Mouse (Mus musculus) heart, postnatal 25 days (tissue): Measurements from ENCODE around the gene P2rx2. TPM values are rescaled to one million over a fixed set of nuclear protein-coding genes. Genes with fewer than 3 reads are reported as not detected.

Experiments used
- DNase-seq: peaks from one replicate; pipeline ENCODE4 v3.0.0; 2022; ENCODE audit warnings: low spot score
- intact Hi-C: fragments of 180-260 bp; cut with DNase I; formaldehyde crosslinking; loops from one replicate; pipeline ENCODE4 v1.15.1; 2025
- total RNA-seq, 2 experiments: library from RNA; stranded (reverse); gene quantifications; 2 replicates each; pipeline ENCODE4 v1.2.3; 2021

The P2rx2 gene
- total RNA-seq: not detected

DNA sequence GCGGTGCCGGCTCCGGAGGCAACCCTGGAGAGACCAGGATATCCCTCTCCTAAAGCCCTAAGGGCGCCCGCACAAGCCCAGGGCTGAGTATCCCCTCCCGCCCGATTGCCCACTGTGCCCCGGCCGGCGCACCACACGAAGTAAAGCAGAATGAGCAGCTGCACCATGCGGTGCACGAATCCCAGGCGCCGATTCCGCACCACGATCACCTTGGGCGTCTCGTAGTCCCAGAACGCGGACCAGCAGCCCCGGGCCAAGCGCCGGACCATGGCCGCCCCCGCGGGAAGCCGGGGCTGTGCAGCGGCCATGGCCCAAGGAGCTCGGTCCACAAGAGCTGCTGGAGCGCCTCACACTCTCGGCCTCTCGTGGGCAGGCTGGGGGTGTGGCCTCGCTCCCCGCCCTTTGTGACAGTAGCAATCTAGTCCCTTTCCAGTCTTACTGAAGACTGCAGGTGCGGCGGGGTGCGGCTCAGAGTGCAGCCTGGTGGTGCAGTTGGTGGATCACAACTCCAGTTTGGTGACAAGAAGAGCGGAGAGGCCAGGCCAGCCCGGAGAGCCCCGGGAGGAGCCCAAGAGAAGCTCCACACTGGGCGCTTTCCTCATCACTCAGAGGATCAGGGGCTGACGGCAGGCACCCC, at the start of gene P2rx2:
P2rx2 (minus strand) TSS at position 565 of the 637 bp plus-strand sequence.
- intact Hi-C loops: no loop called here
- no peak for DNase-seq

DNA sequence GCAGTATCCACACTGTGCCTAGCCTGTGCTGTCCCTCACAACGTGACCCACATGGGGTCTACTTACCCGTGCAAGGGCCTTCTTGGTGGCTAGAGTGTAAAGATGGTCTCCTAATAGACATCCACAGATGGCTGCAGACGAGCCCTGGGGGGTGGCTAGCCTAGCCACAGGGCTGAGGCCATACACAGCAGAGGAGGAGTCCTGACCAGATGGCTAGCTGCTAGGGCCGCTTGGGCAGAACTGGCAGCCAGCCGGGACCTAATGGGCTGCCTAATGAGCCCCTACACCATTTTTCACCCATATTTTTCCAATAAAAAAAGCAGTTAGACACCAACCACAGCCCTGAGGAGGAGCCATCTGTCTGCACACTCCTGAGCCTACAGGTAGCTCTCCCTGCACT, 49.7 kb upstream of the P2rx2 start:
- intact Hi-C loops: no loop called here
- DNase-seq: no peak

DNA sequence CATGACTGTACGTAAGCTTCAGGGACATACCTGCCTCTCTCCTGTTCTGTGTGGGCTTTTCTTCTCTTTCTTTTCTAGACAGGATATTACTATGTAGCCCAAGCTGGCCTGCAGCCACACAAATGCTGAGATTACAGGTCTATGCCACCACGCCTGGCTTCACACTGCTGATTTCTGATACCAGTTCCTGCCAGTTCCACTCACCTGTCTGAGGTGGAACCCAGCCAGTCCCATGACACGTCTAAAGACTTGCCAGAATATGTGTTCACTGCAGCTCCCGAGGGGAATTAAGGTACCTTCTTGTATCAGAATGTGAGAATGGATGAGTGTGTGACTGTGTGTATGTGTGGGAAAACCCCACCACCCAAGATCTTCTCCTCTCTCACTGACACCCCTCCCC, 47.6 kb upstream of the P2rx2 start:
- intact Hi-C loops: no loop called here
- DNase-seq: no peak

DNA sequence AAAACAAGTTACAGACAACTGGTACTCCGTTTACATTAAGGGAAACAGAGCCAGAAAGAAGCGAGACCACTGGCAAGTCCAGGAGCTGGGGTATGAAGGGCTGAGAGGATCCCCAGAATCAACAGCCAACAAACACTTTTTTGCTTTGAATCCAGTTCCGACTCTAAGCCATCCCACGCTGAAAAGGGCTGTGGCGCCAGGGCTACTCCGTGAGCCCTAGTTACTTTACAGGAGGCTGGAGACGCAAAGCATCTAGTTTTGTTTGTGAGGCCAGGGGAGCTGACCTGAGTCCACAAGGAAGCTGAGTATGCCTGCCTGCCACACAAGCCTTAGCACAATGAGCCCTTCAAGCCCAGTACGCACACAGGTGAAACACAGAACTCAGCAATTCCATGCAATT, 44.3 kb upstream of the P2rx2 start:
- intact Hi-C loops: no loop called here
- no peak for DNase-seq

DNA sequence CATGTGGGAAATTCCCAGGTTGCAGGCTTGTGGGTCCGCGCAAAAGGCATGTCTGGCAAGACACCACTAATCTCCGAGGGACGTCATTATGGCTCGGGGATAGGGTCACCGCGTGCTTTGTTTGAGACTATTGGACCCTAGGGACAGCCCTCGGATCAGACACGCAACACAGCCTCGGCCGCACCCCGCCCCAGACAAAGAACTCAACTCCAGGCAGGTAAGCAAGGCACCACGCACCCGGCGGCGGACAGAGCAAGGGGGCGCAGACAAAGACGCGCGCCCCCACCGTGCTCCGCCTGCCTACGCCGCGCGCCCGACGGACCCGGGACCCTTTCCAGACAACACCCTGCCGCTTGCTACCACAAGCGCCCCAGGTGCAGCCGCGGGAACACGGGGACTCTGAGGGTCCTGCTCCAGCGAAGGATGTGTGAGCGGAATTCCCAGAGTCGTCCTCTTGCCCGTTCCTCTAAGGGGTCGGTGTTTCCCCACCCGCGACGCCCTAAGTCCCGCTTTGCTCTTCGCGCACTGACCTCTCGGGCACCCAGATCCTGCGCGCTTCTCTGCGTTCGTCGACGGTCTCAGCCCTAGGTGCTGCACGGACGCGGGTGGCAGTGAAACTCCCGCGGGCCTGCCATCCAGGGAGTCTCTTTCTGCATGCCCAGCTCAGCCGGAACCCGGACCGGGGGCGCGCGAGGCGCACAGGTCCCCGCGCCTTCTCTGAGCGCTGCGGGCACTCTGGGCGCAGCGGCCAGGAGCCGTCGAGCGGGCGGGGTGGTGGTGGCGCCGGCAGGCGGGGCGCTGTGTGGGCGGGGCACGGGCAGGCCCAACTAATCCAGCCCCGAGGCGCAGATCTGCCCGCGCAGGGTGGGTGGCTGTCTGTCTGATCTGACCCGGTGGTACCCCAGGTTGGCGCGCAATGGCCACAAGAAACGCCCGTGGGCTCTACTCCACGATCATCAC, 43.6 kb upstream of the P2rx2 start:
- intact Hi-C loops: no loop called here
- DNase-seq: peak; percentile 41

DNA sequence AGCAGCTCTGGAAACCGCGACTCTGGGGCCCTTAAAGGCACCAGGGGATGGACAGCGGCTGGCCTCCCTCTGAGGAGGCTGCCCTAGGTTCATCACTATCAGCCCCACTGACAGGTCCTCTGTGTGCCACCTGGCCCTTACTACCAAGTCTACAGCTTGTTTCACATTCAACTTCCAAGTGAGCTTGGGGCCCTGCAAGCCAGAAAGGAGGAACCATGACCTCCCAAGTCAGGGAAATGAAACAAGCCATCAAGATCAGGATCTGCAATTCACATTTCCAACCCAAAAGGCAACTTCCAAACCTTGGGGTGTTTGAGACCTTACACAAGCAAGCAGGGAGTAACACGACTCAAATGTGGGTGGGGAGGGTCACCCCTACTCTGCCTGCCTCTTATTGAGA, 42.3 kb upstream of the P2rx2 start:
- intact Hi-C loops: no loop called here
- DNase-seq: no peak

DNA sequence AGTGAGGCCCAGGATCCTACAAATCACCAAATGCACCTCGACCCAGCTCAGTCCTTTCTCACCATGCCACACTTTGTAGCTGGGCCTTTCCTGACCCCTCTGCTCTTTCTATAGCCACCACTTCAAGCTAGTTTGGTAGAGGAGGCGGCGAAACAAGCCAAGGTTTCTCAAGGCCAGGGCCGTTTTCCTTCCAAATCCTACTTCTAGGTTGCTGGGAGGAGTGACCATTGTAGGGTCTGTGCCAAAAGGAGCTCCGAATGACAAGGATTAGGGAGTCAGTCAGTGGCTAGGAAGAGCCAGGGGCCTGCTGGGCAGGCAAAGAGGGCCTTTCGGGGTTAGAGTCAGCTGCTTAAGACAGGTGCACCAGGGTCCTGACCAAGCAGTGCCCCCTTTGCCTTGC, 41.5 kb upstream of the P2rx2 start:
- DNase-seq: no peak

DNA sequence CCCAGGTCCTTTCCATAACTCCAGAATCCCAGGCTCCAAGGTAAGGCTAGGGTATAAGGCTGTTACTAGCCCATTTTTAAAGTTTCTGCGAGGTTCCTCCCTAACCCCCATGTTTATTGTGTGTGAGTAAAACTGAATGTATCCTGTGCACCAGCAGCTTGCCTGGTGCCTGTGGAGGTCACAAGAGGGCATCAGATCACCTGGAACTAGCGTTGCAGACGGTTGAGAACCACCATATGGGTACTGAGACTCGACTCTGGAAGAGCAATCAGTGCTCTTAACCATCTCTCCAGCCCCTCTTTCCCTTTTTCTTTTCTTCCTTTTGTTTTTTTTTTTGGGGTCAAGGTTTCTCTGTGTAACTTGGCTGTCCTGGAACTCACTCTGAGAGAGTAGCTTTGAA, 36.8 kb upstream of the P2rx2 start:
- DNase-seq: no peak
- intact Hi-C loops: loop anchor here (5.0 kb wide), 2 partner anchors 47 to 257 kb away; no protein-coding TSS in a partner anchor

More for the DNA sequence above, 41.5 kb upstream of the P2rx2 start:
- intact Hi-C loops: loop anchor here (5.0 kb wide), 1 partner anchor 43 kb away; no protein-coding TSS in a partner anchor

DNA sequence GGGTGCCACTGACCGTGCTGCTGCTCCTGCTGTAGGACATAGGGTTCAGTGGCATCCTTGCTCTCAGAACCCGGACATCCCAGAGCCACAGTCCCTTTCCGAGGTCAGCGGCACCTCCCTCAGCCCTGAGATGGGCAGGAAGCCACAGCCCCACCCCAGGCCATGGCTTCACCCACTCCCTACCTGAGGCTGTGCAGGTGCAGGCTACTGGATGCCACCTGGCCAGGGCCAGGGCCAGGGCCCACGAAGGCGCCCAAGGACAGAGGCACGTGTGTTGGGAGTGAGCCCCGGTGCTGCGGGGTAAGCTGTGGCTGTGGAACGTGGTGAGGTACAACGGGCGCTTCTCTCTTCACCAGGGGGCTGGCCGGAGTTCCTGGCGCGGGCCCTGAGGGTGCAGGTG, 36.1 kb upstream of the P2rx2 start:
- no peak for DNase-seq
- intact Hi-C loops: loop anchor here (5.0 kb wide), 1 partner anchor 258 kb away; no protein-coding TSS in a partner anchor

GRCm38 (mm10) chr5:110378181-110378583, 35.2 kb upstream of the P2rx2 start:
- DNase-seq: no peak
- intact Hi-C loops: loop anchor here (5.0 kb wide), 1 partner anchor 259 kb away; no protein-coding TSS in a partner anchor

GRCm38 (mm10) chr5:110376802-110377433, 33.9 kb upstream of the P2rx2 start:
- peak; percentile 18 for DNase-seq
- intact Hi-C loops: loop anchor here (5.0 kb wide), 1 partner anchor 260 kb away; no protein-coding TSS in a partner anchor

DNA sequence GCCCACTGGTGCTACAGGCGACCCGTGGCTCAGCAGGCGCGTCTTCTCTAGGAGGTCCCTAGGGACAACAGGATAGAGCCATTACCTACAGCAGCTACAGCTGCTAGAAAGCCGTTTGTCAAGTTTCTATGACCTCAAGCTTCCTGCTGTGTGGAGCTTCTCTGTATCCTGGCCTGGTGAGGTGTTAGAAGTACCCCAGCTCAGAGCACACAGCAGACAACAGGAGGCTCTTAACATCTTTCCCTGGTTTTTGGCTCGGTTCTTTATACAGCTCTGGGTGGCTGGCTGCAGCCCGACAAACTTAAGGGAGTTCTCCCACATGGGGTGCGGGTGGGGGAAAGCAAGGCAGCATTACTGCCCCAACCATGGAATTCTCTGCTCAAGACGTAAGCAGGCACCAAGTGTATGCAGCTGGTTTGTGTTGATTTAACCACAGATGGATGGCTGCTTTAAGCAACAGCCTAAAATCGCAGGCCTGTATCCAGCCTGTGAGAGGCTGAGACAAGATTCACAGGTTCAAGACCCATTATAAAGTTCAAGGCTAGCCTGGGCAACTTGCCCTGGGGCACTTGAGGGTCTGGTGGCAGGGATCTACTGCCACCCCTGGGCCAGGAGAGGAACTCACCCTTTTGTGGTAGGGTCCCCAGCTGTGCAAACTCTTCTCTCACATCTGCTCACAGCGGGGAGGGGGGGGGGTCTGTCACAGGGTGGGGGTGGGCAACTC, 21.0 kb upstream of the P2rx2 start:
- DNase-seq: no peak
- intact Hi-C loops: no loop called here

- intact Hi-C loops: no loop called here
- peak; percentile 43 for DNase-seq
Measured at GRCm38 (mm10) chr5:110363179-110363821, 20.3 kb upstream of the P2rx2 start.

- no peak for DNase-seq
- intact Hi-C loops: no loop called here
Measured at GRCm38 (mm10) chr5:110362813-110363178, 19.8 kb upstream of the P2rx2 start.

GRCm38 (mm10) chr5:110361465-110361864, 18.5 kb upstream of the P2rx2 start:
- no peak for DNase-seq
- intact Hi-C loops: no loop called here

GRCm38 (mm10) chr5:110357531-110358179, 14.6 kb upstream of the P2rx2 start:
- intact Hi-C loops: loop anchor here (2.0 kb wide), 1 partner anchor 71 kb away; no protein-coding TSS in a partner anchor
- no peak for DNase-seq

DNA sequence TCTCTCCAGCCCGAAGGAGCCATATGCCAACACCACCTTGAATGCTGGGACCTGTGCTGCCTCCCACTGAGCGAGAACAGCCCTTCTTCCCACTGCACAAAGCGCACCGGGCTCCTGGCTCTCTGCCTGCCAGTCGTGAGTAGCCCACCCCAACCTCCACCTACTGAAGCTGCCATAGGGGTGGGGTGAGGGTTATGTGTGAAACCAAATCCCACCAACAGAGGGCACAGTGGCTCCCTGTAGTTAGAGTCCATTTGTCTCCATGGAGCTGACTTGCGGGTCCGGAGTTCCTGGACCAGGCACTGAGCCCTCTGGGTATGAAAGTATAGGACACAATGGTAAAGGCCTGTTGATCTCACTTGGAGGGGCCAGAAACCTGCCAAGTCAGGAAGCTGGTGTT, 11.7 kb upstream of the P2rx2 start:
- DNase-seq: no peak
- intact Hi-C loops: no loop called here

- DNase-seq: no peak
- intact Hi-C loops: no loop called here
Measured at GRCm38 (mm10) chr5:110347006-110347405, 4.0 kb upstream of the P2rx2 start.

DNA sequence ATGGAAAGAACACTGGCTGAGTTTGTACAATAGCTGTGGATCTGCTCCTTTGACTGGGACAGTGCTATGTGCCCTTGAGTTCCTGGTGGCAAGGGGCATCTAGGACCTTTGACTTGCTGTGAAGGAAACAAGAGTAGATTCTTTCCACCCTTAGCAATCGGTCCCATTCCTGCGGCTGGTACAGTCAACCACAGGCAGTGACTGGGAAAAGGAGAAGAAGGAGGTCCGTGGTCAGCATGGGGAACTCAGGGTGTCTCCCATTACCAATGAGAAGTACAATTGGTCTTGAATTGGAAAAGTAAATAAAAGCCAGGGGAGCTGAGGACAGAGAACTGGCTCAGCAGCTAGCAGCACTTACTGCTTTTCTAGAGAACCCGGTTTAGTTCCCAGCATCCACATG, 2.5 kb upstream of the P2rx2 start:
- intact Hi-C loops: no loop called here
- DNase-seq: no peak
